Mouse (Mus musculus) heart, adult 2 months (tissue): ENCODE measurements around the gene Adamtsl1.

Source experiments
- CTCF ChIP-seq: fragments of 200-600 bp; IDR thresholded peaks from 2 replicates; pipeline ENCODE4 v1.8.1; 2022; ENCODE audit warnings: antibody characterized with exemption, mild to moderate bottlenecking, moderate library complexity
- EP300 ChIP-seq: fragments of 200-500 bp; IDR thresholded peaks from 2 replicates; pipeline ENCODE4 v1.6.1; 2011; ENCODE audit warnings: low read depth, low read length, control low read depth; ENCODE audit not compliant: insufficient read depth

DNA sequence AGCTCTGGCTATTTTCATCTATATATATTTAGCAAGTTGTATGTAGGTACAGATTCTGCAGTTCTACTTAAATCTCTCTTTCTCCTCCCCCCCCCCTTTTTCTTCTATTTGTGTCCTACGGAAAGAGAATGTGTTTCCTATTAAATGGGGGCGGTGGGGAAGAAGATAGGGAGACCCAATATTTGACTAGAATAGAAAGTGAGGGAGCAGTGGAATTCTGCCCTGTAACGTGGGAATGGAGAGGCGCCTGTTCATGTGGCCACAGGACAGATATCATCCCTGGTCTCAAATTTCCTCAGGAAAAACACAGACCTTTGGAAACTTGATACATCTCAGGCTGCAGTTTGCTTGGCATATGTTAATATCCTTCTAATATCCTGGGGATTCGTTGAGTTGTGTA, 324.1 kb downstream of the Adamtsl1 start:
- TF ChIP-seq EP300 (no peak), CTCF (no peak)
